Mouse (Mus musculus) G1E (cell line): Measurements from ENCODE around the gene 4930470P17Rik. TPM values are rescaled to one million over a fixed set of nuclear protein-coding genes. Genes with fewer than 3 reads are reported as not detected.
"Not testable (repeated sequence)": the region's sequence is repeated elsewhere in the genome, so short reads cannot be mapped to it uniquely, and the experiment has no call there.

Experiments
- ATAC-seq: 2 replicates; pipeline ENCODE4 v1.8.0; 2016; ENCODE audit warnings: mild to moderate bottlenecking; ENCODE audit not compliant: insufficient number of reproducible peaks, poor library complexity, low FRiP score, severe bottlenecking; ENCODE audit errors: extremely low read depth
- DNase-seq: peaks from one replicate; pipeline ENCODE4 v3.0.0; 2012; ENCODE audit warnings: low spot score
- H3K27me3 ChIP-seq: 2 replicates; pipeline ENCODE4 v1.6.1; 2012; ENCODE audit warnings: mild to moderate bottlenecking, low read length, inconsistent platforms; ENCODE audit not compliant: insufficient read depth
- H3K36me3 ChIP-seq: replicated peaks from 2 replicates; pipeline ENCODE3; 2012; ENCODE audit warnings: mild to moderate bottlenecking, inconsistent platforms
- H3K4me1 ChIP-seq: 2 replicates; pipeline ENCODE4 v1.6.1; 2012; ENCODE audit warnings: low read depth, low read length, inconsistent platforms, mixed read lengths; ENCODE audit not compliant: insufficient read depth
- H3K4me3 ChIP-seq: 2 replicates; pipeline ENCODE4 v1.5.1; 2012; ENCODE audit warnings: low read depth, mild to moderate bottlenecking, inconsistent platforms, low read length, moderate library complexity, mixed read lengths
- H3K9me3 ChIP-seq: replicated peaks from 2 replicates; pipeline ENCODE4 v1.6.1; 2012; ENCODE audit warnings: inconsistent platforms
- CTCF ChIP-seq: IDR thresholded peaks from 2 replicates; pipeline ENCODE4 v1.5.1; 2012; ENCODE audit warnings: low read depth, low read length, inconsistent platforms, mixed read lengths
- GATA1 ChIP-seq: IDR thresholded peaks from 2 replicates; pipeline ENCODE4 v1.6.1; 2012; ENCODE audit warnings: borderline replicate concordance, low read length, inconsistent platforms, mixed read lengths
- GATA2 ChIP-seq: IDR thresholded peaks from 2 replicates; pipeline ENCODE4 v1.6.1; 2012; ENCODE audit warnings: low read depth, low read length, inconsistent platforms, borderline replicate concordance
- POLR2AphosphoS5 ChIP-seq: IDR thresholded peaks from 2 replicates; pipeline ENCODE4 v1.6.1; 2012; ENCODE audit warnings: low read depth, low read length, inconsistent platforms; ENCODE audit not compliant: insufficient replicate concordance
- TAL1 ChIP-seq: conservative IDR thresholded peaks from 2 replicates; pipeline ENCODE4 v1.6.1; 2012; ENCODE audit warnings: low read depth, low read length, inconsistent platforms, mixed read lengths
- polyA plus RNA-seq: library from polyadenylated mRNA; stranded (reverse); fragments of >175 nt; gene quantifications from 2 replicates; pipeline ENCODE4 v1.2.3, GENCODE M21; 2012
- total RNA-seq, 2 experiments: library from RNA; stranded (forward) in 1 of 2; stranded (reverse) in 1 of 2; fragments of 200-1000 nt in 1 of 2; fragments of >200 nt in 1 of 2; fragmentation: Nextera tagmentation in 1 of 2; gene quantifications; 2 replicates each; pipeline ENCODE4 v1.2.3; 2014 to 2017

4930470P17Rik gene
- total and polyA plus RNA-seq, 3 experiments = not detected

- Histone ChIP-seq H3K36me3 (no peaks in the 10 kb centered on the region), H3K4me3 (peak overlapping the region; percentile 44), H3K4me1 (no peaks in the 10 kb centered on the region), H3K9me3 (peaks cover 69% of the 10 kb centered on the region), H3K27me3 (peaks cover 5% of the 10 kb centered on the region; the same call in 1 of the 2 replicates)
- DNase-seq (no peak), ATAC-seq (no peak)
- no peak for TF ChIP-seq GATA1
- TF ChIP-seq CTCF = no peak
- no peak for TF ChIP-seq GATA2
- no peak for TF ChIP-seq TAL1
- no peak for TF ChIP-seq POLR2AphosphoS5
Measured at GRCm38 (mm10) chr2:170632998-170633622, 31.3 kb upstream of the 4930470P17Rik start.

DNA sequence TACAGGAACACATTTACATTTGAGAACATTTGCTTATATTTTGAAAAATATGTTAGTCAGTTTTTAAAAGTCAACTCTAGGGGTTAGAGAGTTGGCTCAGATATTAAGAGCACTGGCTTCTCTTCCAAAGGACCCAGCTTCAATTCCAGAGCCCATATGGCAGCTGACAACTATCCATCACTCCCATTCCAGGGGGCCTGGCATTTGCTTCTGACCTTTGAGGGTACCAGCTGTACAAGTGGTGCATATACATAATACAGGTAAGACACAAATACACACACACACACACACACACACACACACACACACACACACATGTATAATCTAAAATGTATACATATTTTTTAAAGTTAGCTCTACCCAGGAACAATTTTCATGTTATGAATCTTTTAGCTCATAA lies 30.6 kb upstream of the 4930470P17Rik start:
- H3K4me1 ChIP-seq = no peaks in the 10 kb centered on the region
- peaks cover 70% of the 10 kb centered on the region for H3K9me3 ChIP-seq
- H3K36me3 ChIP-seq = no peaks in the 10 kb centered on the region
- H3K27me3 ChIP-seq = peaks cover 5% of the 10 kb centered on the region; the same call in 1 of the 2 replicates
- ATAC-seq = no peak
- DNase-seq = no peak
- H3K4me3 ChIP-seq = no peak overlapping the region
- TF ChIP-seq TAL1 (no peak), CTCF (no peak), POLR2AphosphoS5 (no peak), GATA1 (no peak), GATA2 (no peak)

DNA sequence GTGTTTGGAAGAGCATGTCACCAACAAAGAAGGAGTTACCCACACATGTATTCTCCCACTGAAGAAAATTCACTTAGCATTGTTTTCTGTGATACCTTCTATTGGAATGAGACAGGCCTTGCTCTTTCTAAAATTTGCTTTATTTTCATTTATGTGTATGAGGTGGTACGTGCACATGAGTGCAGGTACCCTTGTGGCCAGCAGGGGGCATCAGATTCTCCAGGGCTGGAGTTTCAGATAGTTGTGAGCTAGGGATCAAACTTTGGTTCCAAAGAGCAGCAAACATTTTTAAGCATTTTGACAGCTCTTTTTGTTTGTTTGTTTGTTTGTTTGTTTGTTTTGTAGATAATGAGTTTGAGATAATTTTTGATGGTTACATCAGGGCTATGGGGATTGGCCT lies 29.6 kb upstream of the 4930470P17Rik start:
- no peak overlapping the region for H3K4me3 ChIP-seq
- no peaks in the 10 kb centered on the region for H3K4me1 ChIP-seq
- TF ChIP-seq CTCF (no peak), GATA1 (no peak), POLR2AphosphoS5 (no peak), TAL1 (no peak), GATA2 (no peak)
- ATAC-seq (no peak), DNase-seq (no peak)
- peaks cover 69% of the 10 kb centered on the region for H3K9me3 ChIP-seq
- H3K27me3 ChIP-seq = peaks cover 5% of the 10 kb centered on the region; the same call in 1 of the 2 replicates
- H3K36me3 ChIP-seq = no peaks in the 10 kb centered on the region

GRCm38 (mm10) chr2:170630553-170630952 lies 28.7 kb upstream of the 4930470P17Rik start:
- ATAC-seq (no peak), DNase-seq (no peak)
- peaks cover 66% of the 10 kb centered on the region for H3K9me3 ChIP-seq
- H3K4me1 ChIP-seq = no peaks in the 10 kb centered on the region
- TF ChIP-seq GATA1 = no peak
- no peak for TF ChIP-seq POLR2AphosphoS5
- no peaks in the 10 kb centered on the region for H3K36me3 ChIP-seq
- H3K4me3 ChIP-seq = no peak overlapping the region
- H3K27me3 ChIP-seq = peaks cover 5% of the 10 kb centered on the region; the same call in 1 of the 2 replicates

- ATAC-seq, H3K36me3 ChIP-seq, H3K27me3 ChIP-seq, DNase-seq, H3K4me1 ChIP-seq, H3K4me3 ChIP-seq: not testable (repeated sequence)
- H3K9me3 ChIP-seq = peaks cover 58% of the 10 kb centered on the region
Measured at GRCm38 (mm10) chr2:170627991-170628390, 26.2 kb upstream of the 4930470P17Rik start.

DNA sequence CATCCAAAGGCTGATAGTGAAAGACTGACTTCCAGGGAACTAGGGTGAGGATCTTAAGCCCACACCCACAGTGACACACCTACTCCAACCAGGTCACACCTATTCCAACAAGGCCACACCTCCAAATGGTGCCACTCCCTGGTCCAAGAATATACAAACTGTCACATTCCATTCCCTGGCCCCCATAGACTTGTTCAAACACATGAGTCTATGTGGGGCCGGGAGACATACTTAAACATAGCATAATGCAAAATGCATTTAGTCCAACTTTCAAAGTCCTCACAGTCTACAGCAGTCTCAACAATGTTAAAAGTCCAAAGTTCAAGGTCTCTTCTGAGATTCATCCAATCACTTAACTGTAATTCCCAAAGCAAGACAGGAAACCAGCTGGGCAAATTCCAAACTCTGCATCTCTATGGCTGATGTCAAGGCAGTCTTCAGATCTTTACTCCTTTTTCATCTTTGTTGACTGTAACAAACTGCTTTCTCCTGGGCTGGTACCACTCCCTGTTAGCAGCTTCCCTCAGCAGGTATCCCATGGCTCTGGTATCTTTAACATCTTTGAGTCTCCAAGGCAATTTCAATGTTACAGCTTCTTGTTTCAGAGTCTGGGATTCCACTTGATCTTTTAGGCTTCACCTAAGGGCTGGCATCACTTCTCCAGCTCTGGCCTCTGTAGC lies 22.5 kb upstream of the 4930470P17Rik start:
- H3K4me1 ChIP-seq, H3K27me3 ChIP-seq, ATAC-seq, DNase-seq, H3K4me3 ChIP-seq, H3K36me3 ChIP-seq: not testable (repeated sequence)
- peaks cover 63% of the 10 kb centered on the region for H3K9me3 ChIP-seq

GRCm38 (mm10) chr2:170622985-170623384 lies 21.2 kb upstream of the 4930470P17Rik start:
- Histone ChIP-seq H3K9me3 (peaks cover 61% of the 10 kb centered on the region), H3K4me3 (no peak overlapping the region), H3K4me1 (no peaks in the 10 kb centered on the region), H3K27me3 (no peaks in the 10 kb centered on the region), H3K36me3 (no peaks in the 10 kb centered on the region)
- ATAC-seq (no peak), DNase-seq (no peak)
- TF ChIP-seq CTCF (no peak), POLR2AphosphoS5 (no peak), GATA2 (no peak), GATA1 (no peak), TAL1 (no peak)
